Mouse (Mus musculus): ENCODE measurements around the gene Acp5. TPM values are rescaled to one million over a fixed set of nuclear protein-coding genes. Genes with fewer than 3 reads are reported as not detected.

Gene Acp5
- polyA plus RNA-seq, 1 experiment from 2014 or later, result 228 TPM

GRCm38 (mm10) chr9:22149426-22150248 lies 14.1 kb upstream of the Acp5 start:
- peak; percentile 90 for ATAC-seq (ENCODE audit: low read depth)
- Histone ChIP-seq H3K36me3 (ENCODE audit: control insufficient read depth, insufficient read depth) (no peaks in the 10 kb centered on the region), H3K27ac (ENCODE audit: low read length) (no peak overlapping the region), H3K9me3 (replicated peaks; ENCODE audit: control insufficient read depth, low read length) (no peaks in the 10 kb centered on the region), H3K4me2 (ENCODE audit: low read depth, low read length) (no peak overlapping the region), H3K9ac (ENCODE audit: low read depth, low read length) (no peak overlapping the region), H3K27me3 (ENCODE audit: control insufficient read depth, insufficient read depth, low read depth, low read length) (no peaks in the 10 kb centered on the region), H3K4me3 (ENCODE audit: low read depth, low read length) (no peak overlapping the region), H3K4me1 (ENCODE audit: control insufficient read depth, low read depth, low read length) (peaks cover 9% of the 10 kb centered on the region)
- 53% methylated on average over 20 of the region's 20 CpGs for WGBS (ENCODE audit: insufficient replicate concordance)

GRCm38 (mm10) chr9:22144304-22144965 lies 8.9 kb upstream of the Acp5 start:
- no peaks in the 10 kb centered on the region for H3K9me3 ChIP-seq (replicated peaks; ENCODE audit: control insufficient read depth, low read length)
- no peak overlapping the region for H3K9ac ChIP-seq (ENCODE audit: low read depth, low read length)
- H3K4me1 ChIP-seq (ENCODE audit: control insufficient read depth, low read depth, low read length), result peaks cover 6% of the 10 kb centered on the region
- H3K36me3 ChIP-seq (ENCODE audit: control insufficient read depth, insufficient read depth), result no peaks in the 10 kb centered on the region
- no peak overlapping the region for H3K4me2 ChIP-seq (ENCODE audit: low read depth, low read length)
- WGBS (ENCODE audit: insufficient replicate concordance), result 45% methylated on average over 7 of the region's 8 CpGs
- H3K27me3 ChIP-seq (ENCODE audit: control insufficient read depth, insufficient read depth, low read depth, low read length), result no peaks in the 10 kb centered on the region
- no peak overlapping the region for H3K4me3 ChIP-seq (ENCODE audit: low read depth, low read length)
- no peak for ATAC-seq (ENCODE audit: low read depth)
- no peak overlapping the region for H3K27ac ChIP-seq (ENCODE audit: low read length)

GRCm38 (mm10) chr9:22143108-22144037 lies 7.9 kb upstream of the Acp5 start:
- Histone ChIP-seq H3K4me3 (ENCODE audit: low read depth, low read length) (no peak overlapping the region), H3K9me3 (replicated peaks; ENCODE audit: control insufficient read depth, low read length) (no peaks in the 10 kb centered on the region), H3K9ac (ENCODE audit: low read depth, low read length) (no peak overlapping the region), H3K27ac (ENCODE audit: low read length) (no peak overlapping the region), H3K4me1 (ENCODE audit: control insufficient read depth, low read depth, low read length) (peaks cover 3% of the 10 kb centered on the region), H3K36me3 (ENCODE audit: control insufficient read depth, insufficient read depth) (no peaks in the 10 kb centered on the region), H3K27me3 (ENCODE audit: control insufficient read depth, insufficient read depth, low read depth, low read length) (no peaks in the 10 kb centered on the region), H3K4me2 (ENCODE audit: low read depth, low read length) (no peak overlapping the region)
- peak; percentile 66; the same call in 1 of the 2 replicates for ATAC-seq (ENCODE audit: low read depth)
- WGBS (ENCODE audit: insufficient replicate concordance), result 37% methylated on average over 17 of the region's 17 CpGs

- 79% methylated on average over 5 of the region's 5 CpGs for WGBS (ENCODE audit: insufficient replicate concordance)
- Histone ChIP-seq H3K9ac (ENCODE audit: low read depth, low read length) (no peak overlapping the region), H3K4me3 (ENCODE audit: low read depth, low read length) (no peak overlapping the region), H3K27me3 (ENCODE audit: control insufficient read depth, insufficient read depth, low read depth, low read length) (no peaks in the 10 kb centered on the region), H3K4me1 (ENCODE audit: control insufficient read depth, low read depth, low read length) (peaks cover 27% of the 10 kb centered on the region), H3K4me2 (ENCODE audit: low read depth, low read length) (no peak overlapping the region), H3K9me3 (replicated peaks; ENCODE audit: control insufficient read depth, low read length) (no peaks in the 10 kb centered on the region), H3K27ac (ENCODE audit: low read length) (no peak overlapping the region), H3K36me3 (ENCODE audit: control insufficient read depth, insufficient read depth) (no peaks in the 10 kb centered on the region)
- no peak for ATAC-seq (ENCODE audit: low read depth)
These were observed 4.2 kb upstream of the Acp5 start for GRCm38 (mm10) chr9:22139746-22140145.

- H3K4me1 ChIP-seq (ENCODE audit: control insufficient read depth, low read depth, low read length), result peaks cover 28% of the 10 kb centered on the region
- no peaks in the 10 kb centered on the region for H3K9me3 ChIP-seq (replicated peaks; ENCODE audit: control insufficient read depth, low read length)
- no peak for ATAC-seq (ENCODE audit: low read depth)
- H3K9ac ChIP-seq (ENCODE audit: low read depth, low read length), result no peak overlapping the region
- no peak overlapping the region for H3K4me3 ChIP-seq (ENCODE audit: low read depth, low read length)
- no peaks in the 10 kb centered on the region for H3K36me3 ChIP-seq (ENCODE audit: control insufficient read depth, insufficient read depth)
- 34% methylated on average over 2 of the region's 2 CpGs for whole genome bisulfite sequencing (ENCODE audit: insufficient replicate concordance)
- H3K27me3 ChIP-seq (ENCODE audit: control insufficient read depth, insufficient read depth, low read depth, low read length), result no peaks in the 10 kb centered on the region
- H3K27ac ChIP-seq (ENCODE audit: low read length), result no peak overlapping the region
- no peak overlapping the region for H3K4me2 ChIP-seq (ENCODE audit: low read depth, low read length)
These were observed 3.0 kb upstream of the Acp5 start for GRCm38 (mm10) chr9:22138480-22138879.

- H3K9me3 ChIP-seq (replicated peaks; ENCODE audit: control insufficient read depth, low read length), result no peaks in the 10 kb centered on the region
- 38% methylated on average over 23 of the region's 23 CpGs for WGBS (ENCODE audit: insufficient replicate concordance)
- peak overlapping the region; percentile 48 for H3K9ac ChIP-seq (ENCODE audit: low read depth, low read length)
- H3K36me3 ChIP-seq (ENCODE audit: control insufficient read depth, insufficient read depth), result no peaks in the 10 kb centered on the region
- peaks cover 41% of the 10 kb centered on the region for H3K4me1 ChIP-seq (ENCODE audit: control insufficient read depth, low read depth, low read length)
- peak overlapping the region; percentile 67 for H3K4me2 ChIP-seq (ENCODE audit: low read depth, low read length)
- H3K4me3 ChIP-seq (ENCODE audit: low read depth, low read length), result peak overlapping the region; percentile 69
- peak; percentile 26; the same call in 1 of the 2 replicates for ATAC-seq (ENCODE audit: low read depth)
- peak overlapping the region; percentile 96 for H3K27ac ChIP-seq (ENCODE audit: low read length)
- H3K27me3 ChIP-seq (ENCODE audit: control insufficient read depth, insufficient read depth, low read depth, low read length), result no peaks in the 10 kb centered on the region
These were observed 1.4 kb upstream of the Acp5 start for GRCm38 (mm10) chr9:22136765-22137547.

GRCm38 (mm10) chr9:22134988-22135643 lies 395 bp downstream of the Acp5 start:
- Histone ChIP-seq H3K4me3 (ENCODE audit: low read depth, low read length) (peak overlapping the region; percentile 69), H3K9me3 (replicated peaks; ENCODE audit: control insufficient read depth, low read length) (no peaks in the 10 kb centered on the region), H3K36me3 (ENCODE audit: control insufficient read depth, insufficient read depth) (peaks cover 6% of the 10 kb centered on the region; the same call in 1 of the 2 replicates), H3K27ac (ENCODE audit: low read length) (peak overlapping the region; percentile 96), H3K4me1 (ENCODE audit: control insufficient read depth, low read depth, low read length) (peaks cover 59% of the 10 kb centered on the region), H3K9ac (ENCODE audit: low read depth, low read length) (peak overlapping the region; percentile 77), H3K27me3 (ENCODE audit: control insufficient read depth, insufficient read depth, low read depth, low read length) (no peaks in the 10 kb centered on the region), H3K4me2 (ENCODE audit: low read depth, low read length) (peak overlapping the region; percentile 67)
- ATAC-seq (ENCODE audit: low read depth), result peak; percentile 25
- WGBS (ENCODE audit: insufficient replicate concordance), result 33% methylated on average over 9 of the region's 9 CpGs
